Mouse (Mus musculus) embryonic fibroblast, embryonic 13.5 days (primary cell): ENCODE measurements at regions not wholly inside any gene's neighbourhood (a gene's known extent, or its start where the extent isn't known, plus 50 kb on each side); places are given as distances from the start of the nearest gene placed in this dataset.

Experiments
- H3K27ac ChIP-seq: 2 replicates; pipeline ENCODE4 v1.5.1; 2012; ENCODE audit warnings: low read length, control low read depth, inconsistent platforms; ENCODE audit not compliant: insufficient read depth
- H3K4me1 ChIP-seq: 2 replicates; pipeline ENCODE4 v1.6.1; 2011; ENCODE audit warnings: low read length; ENCODE audit not compliant: control insufficient read depth, insufficient read depth
- H3K4me3 ChIP-seq: 2 replicates; pipeline ENCODE4 v1.5.1; 2011; ENCODE audit warnings: mild to moderate bottlenecking, control low read depth, low read length; ENCODE audit not compliant: insufficient read depth
- CTCF ChIP-seq: IDR thresholded peaks from 2 replicates; pipeline ENCODE4 v1.5.1; 2011; ENCODE audit warnings: mild to moderate bottlenecking, control low read depth, low read length, moderate library complexity, borderline replicate concordance; ENCODE audit not compliant: insufficient read depth
- POLR2A ChIP-seq: IDR thresholded peaks from 2 replicates; pipeline ENCODE4 v1.6.1; 2011; ENCODE audit warnings: low read depth, mild to moderate bottlenecking, control low read depth, low read length, moderate library complexity

DNA sequence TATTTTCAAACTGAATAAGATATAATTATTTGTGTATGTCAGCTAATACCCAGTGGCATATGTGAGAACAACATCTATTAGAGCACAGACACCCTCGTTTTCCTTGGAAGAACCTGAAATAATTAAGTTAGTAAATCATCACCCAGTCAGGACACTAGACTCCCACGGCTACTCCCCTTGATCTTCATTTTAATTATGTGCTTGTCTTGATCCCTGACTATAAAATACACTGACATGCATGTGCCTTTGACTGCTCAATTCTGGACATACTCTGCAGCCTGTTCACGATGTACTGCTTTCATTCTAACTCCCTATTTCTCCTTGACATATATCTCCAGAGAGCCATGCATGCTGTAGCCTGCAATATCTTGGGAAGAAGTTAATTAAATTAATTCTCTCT, 232.7 kb upstream of the Atxn7l3b start:
- Histone ChIP-seq H3K4me1 (no peaks in the 10 kb centered on the region), H3K4me3 (no peak overlapping the region), H3K27ac (no peak overlapping the region)
- TF ChIP-seq CTCF (no peak), POLR2A (no peak)

- TF ChIP-seq POLR2A (no peak), CTCF (no peak)
- no peaks in the 10 kb centered on the region for H3K4me1 ChIP-seq
- no peak overlapping the region for H3K4me3 ChIP-seq
- no peak overlapping the region for H3K27ac ChIP-seq
These were observed 231.3 kb upstream of the Atxn7l3b start for GRCm38 (mm10) chr10:113160055-113160454.

- TF ChIP-seq POLR2A = no peak
- TF ChIP-seq CTCF = no peak
- no peak overlapping the region for H3K27ac ChIP-seq
- no peaks in the 10 kb centered on the region for H3K4me1 ChIP-seq
- no peak overlapping the region for H3K4me3 ChIP-seq
These were observed 230.2 kb upstream of the Atxn7l3b start for GRCm38 (mm10) chr10:113158988-113159387.

- Histone ChIP-seq H3K4me3 (no peak overlapping the region), H3K4me1 (no peaks in the 10 kb centered on the region), H3K27ac (no peak overlapping the region)
- TF ChIP-seq CTCF = no peak
- TF ChIP-seq POLR2A = no peak
These were observed 212.8 kb upstream of the Atxn7l3b start for GRCm38 (mm10) chr10:113141606-113142005.

DNA sequence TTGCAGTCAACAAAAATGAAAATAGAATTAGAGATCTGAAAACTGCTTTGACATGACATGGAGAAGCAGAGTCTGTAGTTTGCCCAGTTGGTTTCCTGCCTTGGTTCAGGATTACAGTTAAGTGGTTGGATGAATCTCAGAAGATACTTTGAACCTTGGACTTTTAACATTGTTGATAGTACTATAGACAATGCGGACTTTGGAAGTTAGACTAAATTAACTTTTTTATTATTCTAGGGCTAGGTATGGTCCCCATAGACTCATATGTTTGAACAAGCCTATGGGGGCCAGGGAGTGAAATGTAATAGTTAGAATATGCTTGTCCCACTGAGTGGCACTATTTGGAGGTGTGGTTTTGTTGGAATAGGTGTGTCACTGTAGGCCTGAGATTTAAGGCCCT, 186.2 kb upstream of the Atxn7l3b start:
- H3K4me1 ChIP-seq = no peaks in the 10 kb centered on the region
- H3K4me3 ChIP-seq = no peak overlapping the region
- no peak for TF ChIP-seq POLR2A
- no peak for TF ChIP-seq CTCF
- no peak overlapping the region for H3K27ac ChIP-seq

DNA sequence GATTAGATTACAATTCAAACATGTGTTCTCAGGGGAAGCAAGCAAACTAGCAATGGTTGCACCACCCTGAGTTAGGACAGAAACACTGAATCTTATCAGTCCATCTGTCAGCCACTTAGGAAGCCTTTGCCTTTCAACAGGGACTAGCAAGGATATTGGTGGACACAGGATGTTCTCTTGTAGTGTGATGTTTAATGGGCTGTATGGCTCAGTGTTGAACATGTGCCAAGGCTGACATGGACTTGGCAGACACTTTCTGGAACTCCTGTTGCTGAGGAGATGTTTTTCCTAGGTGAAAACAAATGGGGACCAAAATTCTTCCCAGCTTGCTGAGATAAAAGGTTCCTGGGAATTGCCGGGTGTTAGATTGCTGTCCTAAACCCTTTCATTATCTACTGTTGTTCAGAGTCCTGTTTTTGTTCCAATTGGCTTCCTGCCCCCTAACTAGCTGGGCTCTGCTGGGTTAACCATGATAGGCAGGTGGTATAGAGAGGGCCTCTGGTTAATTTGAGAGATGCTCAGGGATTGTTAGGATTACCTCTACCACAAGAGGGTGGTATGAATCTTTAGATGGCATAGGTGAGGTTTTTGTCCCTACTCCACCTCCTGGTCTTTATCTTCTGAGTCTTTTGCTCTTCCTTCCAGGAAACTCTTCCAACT, 177.1 kb upstream of the Atxn7l3b start:
- Histone ChIP-seq H3K4me3 (no peak overlapping the region), H3K4me1 (peaks cover 7% of the 10 kb centered on the region), H3K27ac (peak overlapping the region; percentile 82)
- TF ChIP-seq POLR2A = no peak
- TF ChIP-seq CTCF = no peak

DNA sequence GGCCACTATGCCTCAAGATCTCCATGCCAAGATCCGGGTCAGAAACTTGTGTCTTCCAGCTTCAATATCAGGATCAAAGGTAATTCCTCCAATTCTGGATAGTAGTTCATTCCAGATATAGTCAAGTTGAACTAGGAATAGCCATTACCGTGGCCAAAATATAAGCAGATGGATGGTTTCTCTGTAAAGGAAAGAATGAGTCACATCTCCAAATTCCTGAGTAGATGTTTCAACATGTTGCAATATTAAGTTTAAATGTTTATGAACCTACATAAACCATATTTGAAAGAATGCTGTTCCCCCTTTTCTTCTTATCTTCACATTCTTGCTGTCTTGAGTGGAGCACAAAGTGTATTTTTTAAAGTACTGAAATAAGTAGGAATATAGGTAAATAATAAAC, 176.5 kb upstream of the Atxn7l3b start:
- Histone ChIP-seq H3K4me3 (no peak overlapping the region), H3K4me1 (peaks cover 7% of the 10 kb centered on the region), H3K27ac (peak overlapping the region; percentile 80)
- no peak for TF ChIP-seq POLR2A
- no peak for TF ChIP-seq CTCF
